Mouse (Mus musculus) G1E (cell line): ENCODE results near the gene Kdm7a.

Source experiments
- CTCF ChIP-seq: IDR thresholded peaks from 2 replicates; pipeline ENCODE4 v1.5.1; 2012; ENCODE audit warnings: low read depth, low read length, inconsistent platforms, mixed read lengths
- GATA1 ChIP-seq: IDR thresholded peaks from 2 replicates; pipeline ENCODE4 v1.6.1; 2012; ENCODE audit warnings: borderline replicate concordance, low read length, inconsistent platforms, mixed read lengths
- GATA2 ChIP-seq: IDR thresholded peaks from 2 replicates; pipeline ENCODE4 v1.6.1; 2012; ENCODE audit warnings: low read depth, low read length, inconsistent platforms, borderline replicate concordance
- POLR2AphosphoS5 ChIP-seq: IDR thresholded peaks from 2 replicates; pipeline ENCODE4 v1.6.1; 2012; ENCODE audit warnings: low read depth, low read length, inconsistent platforms; ENCODE audit not compliant: insufficient replicate concordance

- TF ChIP-seq GATA2, result no peak
- TF ChIP-seq CTCF, result no peak
- TF ChIP-seq POLR2AphosphoS5, result no peak
- no peak for TF ChIP-seq GATA1
Measured at GRCm38 (mm10) chr6:39243511-39243961, 36.9 kb upstream of the Kdm7a start.
